Mouse (Mus musculus) liver, embryonic 14.5 days (tissue): Measurements from ENCODE around the gene Fsd1l. TPM values are rescaled to one million over a fixed set of nuclear protein-coding genes. Genes with fewer than 3 reads are reported as not detected.
A peak's percentile ranks its signal among the peaks of the same experiment; 100 is the strongest.

Source experiments
- ATAC-seq: fragments of 200-750 bp; cut with Nextera tagmentation; 2 replicates; pipeline ENCODE4 v1.8.0; 2017; ENCODE audit warnings: moderate number of reproducible peaks, mild to moderate bottlenecking, moderate library complexity; ENCODE audit not compliant: insufficient read depth
- DNase-seq, 3 experiments: peaks; one replicate each; pipeline ENCODE4 v3.0.0-alpha.2; 2012 to 2013; ENCODE audit warnings: low read depth in 3 of 3, low spot score in 3 of 3
- H3K27ac ChIP-seq: fragments of 300-500 bp; sonication (generic); 2 replicates; pipeline ENCODE4 v1.5.1; 2014; ENCODE audit warnings: moderate library complexity, mild to moderate bottlenecking, control low read depth, inconsistent platforms
- H3K27me3 ChIP-seq: fragments of 300-500 bp; sonication (generic); 2 replicates; pipeline ENCODE4 v1.6.1; 2014; ENCODE audit warnings: mild to moderate bottlenecking, low read length, moderate library complexity; ENCODE audit not compliant: control insufficient read depth, insufficient read depth
- H3K36me3 ChIP-seq: fragments of 300-500 bp; sonication (generic); replicated peaks from 2 replicates; pipeline ENCODE4 v1.6.1; 2014; ENCODE audit warnings: low read depth; ENCODE audit not compliant: control insufficient read depth, insufficient read depth
- H3K4me1 ChIP-seq, 2 experiments: fragments of 200-500 bp in 1 of 2; fragments of 300-500 bp in 1 of 2; sonication (generic) in 1 of 2; replicated peaks; 2 replicates each; pipeline ENCODE4 v1.6.1; 2012 to 2014; ENCODE audit warnings: antibody characterized with exemption in 1 of 2, inconsistent platforms in 1 of 2, low read length in 1 of 2; ENCODE audit not compliant: control insufficient read depth in 2 of 2, insufficient read depth in 2 of 2
- H3K4me2 ChIP-seq: fragments of 300-500 bp; sonication (generic); 2 replicates; pipeline ENCODE4 v1.6.1; 2014; ENCODE audit warnings: low read depth, mild to moderate bottlenecking, control low read depth, moderate library complexity
- H3K4me3 ChIP-seq, 2 experiments: fragments of 200-500 bp in 1 of 2; fragments of 300-500 bp in 1 of 2; sonication (generic) in 1 of 2; 2 replicates each; pipeline ENCODE4 v1.5.1; 2012 to 2014; ENCODE audit warnings: low read depth in 2 of 2, low read length in 2 of 2, mild to moderate bottlenecking in 2 of 2, control low read depth in 1 of 2, inconsistent platforms in 1 of 2, moderate library complexity in 1 of 2; ENCODE audit not compliant: insufficient read depth in 1 of 2
- H3K9ac ChIP-seq: fragments of 300-500 bp; sonication (generic); replicated peaks from 2 replicates; pipeline ENCODE4 v1.6.1; 2014; ENCODE audit warnings: mild to moderate bottlenecking, control low read depth, moderate library complexity
- H3K9me3 ChIP-seq: fragments of 300-500 bp; sonication (generic); 2 replicates; pipeline ENCODE4 v1.6.1; 2016; ENCODE audit warnings: low read length, mixed read lengths; ENCODE audit not compliant: control insufficient read depth
- CTCF ChIP-seq: IDR thresholded peaks from 2 replicates; pipeline ENCODE4 v1.5.1; 2016; ENCODE audit warnings: antibody characterized with exemption, low read depth, control low read depth
- EP300 ChIP-seq: IDR thresholded peaks from 2 replicates; pipeline ENCODE4 v1.6.1; 2016; ENCODE audit warnings: antibody characterized with exemption, low read depth
- WGBS: fragments of 180-500 bp; shearing (Covaris S2); extraction: QIAGEN DNeasy Blood & Tissue Kit; methylation state at CpG from one replicate; pipeline ENCODE4 v1.1.7; 2014; ENCODE audit not compliant: insufficient replicate concordance; 5-methylcytosine and 5-hydroxymethylcytosine counted together
- polyA plus RNA-seq, 2 experiments: library from polyadenylated mRNA; depleted of rRNA in 1 of 2; stranded (reverse) in 1 of 2; unstranded in 1 of 2; fragments of >200 nt; fragmentation: Nextera tagmentation in 1 of 2; extraction: Ambion mirVana in 1 of 2; gene quantifications; 2 replicates each; pipeline versions ENCODE4 v1.2.1 to v1.2.3; 2012 to 2014

Fsd1l gene
- polyA plus RNA-seq, 2 experiments, result 0.47 to 0.53 TPM

DNA sequence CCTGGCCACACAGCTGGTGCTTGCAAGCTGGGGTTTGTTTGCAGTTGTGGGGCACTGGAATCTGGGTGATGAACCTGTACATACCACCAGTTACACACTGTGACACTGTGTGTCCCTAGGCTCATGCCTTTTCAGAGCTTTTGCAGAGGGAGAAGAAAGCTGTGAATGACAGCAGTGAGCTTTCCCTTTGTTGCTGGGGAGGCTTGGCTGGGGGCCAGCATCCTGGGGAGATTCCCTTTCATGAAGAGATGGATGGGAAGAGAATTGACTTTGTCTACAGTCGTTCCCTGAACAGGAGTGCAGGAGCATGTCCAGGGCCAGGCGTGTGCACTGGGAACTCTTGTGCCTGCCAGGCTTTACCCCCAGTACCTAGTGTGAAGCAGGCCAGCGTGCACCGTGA lies 6.5 kb upstream of the Fsd1l start:
- Histone ChIP-seq H3K4me1 (no peaks in the 10 kb centered on the region; a peak in 1 of 4 replicates), H3K36me3 (no peaks in the 10 kb centered on the region), H3K27ac (no peak overlapping the region), H3K27me3 (no peaks in the 10 kb centered on the region; the same call in 1 of the 2 replicates), H3K9me3 (no peaks in the 10 kb centered on the region), H3K9ac (no peak overlapping the region), H3K4me3 (no peak overlapping the region), H3K4me2 (no peak overlapping the region)
- DNase-seq (no peak), ATAC-seq (no peak)
- TF ChIP-seq CTCF, result no peak
- no peak for TF ChIP-seq EP300
- 49% methylated on average over 4 of the region's 4 CpGs for WGBS

DNA sequence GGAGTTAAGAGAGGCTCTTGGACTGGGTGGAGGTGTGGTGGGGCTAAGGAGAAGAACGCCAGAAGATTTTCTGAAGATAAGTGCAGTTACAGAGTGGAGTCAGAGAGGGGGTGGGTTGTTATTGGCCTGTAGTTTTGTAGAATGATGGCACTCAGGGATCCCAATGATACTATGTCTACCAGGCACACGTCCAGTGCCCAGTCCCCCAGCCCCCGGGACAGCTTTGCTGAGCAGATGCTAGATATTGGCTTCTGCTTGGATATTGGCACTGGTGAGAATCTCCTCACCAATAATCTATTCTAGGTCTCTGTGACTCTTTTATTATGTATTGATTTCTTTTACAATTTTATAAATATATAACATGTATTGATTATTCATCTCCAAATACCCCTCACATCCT lies 6.0 kb upstream of the Fsd1l start:
- no peaks in the 10 kb centered on the region; a peak in 1 of 4 replicates for H3K4me1 ChIP-seq
- no peak for TF ChIP-seq CTCF
- TF ChIP-seq EP300, result no peak
- H3K27me3 ChIP-seq, result peaks cover under 1% of the 10 kb centered on the region
- no peak overlapping the region for H3K4me3 ChIP-seq
- DNase-seq, result no peak
- H3K27ac ChIP-seq, result no peak overlapping the region
- no peak for ATAC-seq
- 60% methylated on average over 3 of the region's 3 CpGs for WGBS
- no peak overlapping the region for H3K9ac ChIP-seq
- H3K9me3 ChIP-seq, result no peaks in the 10 kb centered on the region
- no peak overlapping the region for H3K4me2 ChIP-seq
- H3K36me3 ChIP-seq, result no peaks in the 10 kb centered on the region

DNA sequence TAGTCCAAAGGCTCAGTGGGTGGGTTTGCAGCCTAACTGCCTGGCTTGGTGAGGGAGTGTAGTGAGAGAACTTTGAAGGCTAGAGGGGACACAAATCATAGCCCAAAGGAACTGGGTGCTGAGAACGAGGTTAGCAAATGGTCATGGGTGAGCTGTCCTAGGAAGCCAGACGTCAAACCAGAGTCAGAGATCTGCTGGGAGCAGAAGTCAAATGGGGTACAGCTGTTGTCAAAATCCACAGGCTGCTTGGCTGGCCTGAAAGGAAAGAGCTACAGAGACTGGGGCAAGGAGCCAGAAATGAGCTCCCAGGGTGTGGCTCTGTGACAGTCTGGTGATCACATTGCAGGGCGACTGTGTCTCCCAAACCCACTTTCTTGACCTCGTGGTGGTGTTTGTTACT lies 2.3 kb upstream of the Fsd1l start:
- TF ChIP-seq CTCF (no peak), EP300 (no peak)
- H3K27ac ChIP-seq, result no peak overlapping the region
- H3K27me3 ChIP-seq, result peaks cover 17% of the 10 kb centered on the region
- H3K4me2 ChIP-seq, result no peak overlapping the region
- H3K4me3 ChIP-seq, result no peak overlapping the region
- DNase-seq (no peak), ATAC-seq (no peak)
- 35% methylated on average over 4 of the region's 4 CpGs for WGBS
- no peaks in the 10 kb centered on the region; a peak in 1 of 4 replicates for H3K4me1 ChIP-seq
- no peaks in the 10 kb centered on the region for H3K9me3 ChIP-seq
- H3K36me3 ChIP-seq, result no peaks in the 10 kb centered on the region
- no peak overlapping the region for H3K9ac ChIP-seq

DNA sequence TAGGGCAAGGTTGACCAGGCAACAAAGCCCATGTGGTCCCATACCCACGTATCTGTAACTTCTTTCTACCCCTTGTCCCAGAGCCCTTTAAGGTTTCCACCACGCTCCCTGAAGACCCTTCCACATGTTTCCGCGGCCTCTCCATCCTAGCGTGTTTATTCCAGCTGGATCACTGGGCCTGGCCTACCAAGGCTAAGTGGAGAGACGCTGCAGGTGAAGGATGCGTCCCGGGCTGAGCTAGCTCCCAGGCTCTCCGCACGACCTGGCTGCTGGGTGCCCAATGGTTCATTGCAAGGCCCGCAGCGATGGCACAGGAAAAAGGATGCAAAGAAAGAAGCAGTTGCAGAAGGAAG lies 332 bp upstream of the Fsd1l start:
- Histone ChIP-seq H3K36me3 (no peaks in the 10 kb centered on the region), H3K9me3 (no peaks in the 10 kb centered on the region), H3K9ac (no peak overlapping the region), H3K4me1 (no peaks in the 10 kb centered on the region; a peak in 1 of 4 replicates), H3K4me2 (peak overlapping the region; percentile 64), H3K27me3 (peaks cover 17% of the 10 kb centered on the region), H3K27ac (no peak overlapping the region), H3K4me3 (peak overlapping the region; percentile 59 to 63)
- TF ChIP-seq EP300 (no peak), CTCF (no peak)
- DNase-seq, result no peak
- 19% methylated on average over 12 of the region's 12 CpGs for WGBS
- peak; percentile 13; the same call in 1 of the 2 replicates for ATAC-seq

DNA sequence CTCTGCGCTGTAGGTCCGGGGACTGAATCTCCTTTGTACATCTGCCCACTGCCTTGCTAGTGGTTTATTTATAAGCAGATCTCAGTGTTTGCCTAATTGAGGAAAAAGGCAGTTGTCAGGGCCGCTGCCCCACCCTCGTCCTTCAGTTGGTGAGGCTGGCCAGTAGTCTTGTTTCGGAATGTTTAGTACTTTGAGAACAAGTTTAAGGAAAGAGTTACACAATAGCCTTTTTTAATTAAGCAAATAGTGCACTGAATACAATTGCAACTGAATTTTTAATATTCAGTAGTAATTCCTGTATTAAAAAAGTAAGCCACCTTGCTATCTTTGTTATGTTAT lies 709 bp downstream of the Fsd1l start:
- DNase-seq (no peak), ATAC-seq (no peak)
- peak overlapping the region; percentile 59 to 63 for H3K4me3 ChIP-seq
- H3K36me3 ChIP-seq, result no peaks in the 10 kb centered on the region
- no peak overlapping the region for H3K9ac ChIP-seq
- no peaks in the 10 kb centered on the region for H3K9me3 ChIP-seq
- no peak for TF ChIP-seq EP300
- no peak for TF ChIP-seq CTCF
- 5% methylated on average over 5 of the region's 5 CpGs for WGBS
- no peak overlapping the region for H3K27ac ChIP-seq
- H3K27me3 ChIP-seq, result peaks cover 17% of the 10 kb centered on the region
- no peaks in the 10 kb centered on the region; a peak in 1 of 4 replicates for H3K4me1 ChIP-seq
- H3K4me2 ChIP-seq, result peak overlapping the region; percentile 64
